Mouse (Mus musculus): Measurements from ENCODE around the gene Smpdl3b.
"Not testable (repeated sequence)": the region's sequence is repeated elsewhere in the genome, so short reads cannot be mapped to it uniquely, and the experiment has no call there.

The Smpdl3b gene

GRCm38 (mm10) chr4:132762602-132763001, 5.5 kb upstream of the Smpdl3b start:
- H3K27me3 ChIP-seq (ENCODE audit: control insufficient read depth, insufficient read depth, low read length, poor library complexity, severe bottlenecking): no peaks in the 10 kb centered on the region
- DNase-seq (ENCODE audit: low read depth, low spot score): no peak
- H3K36me3 ChIP-seq (ENCODE audit: control insufficient read depth, insufficient read depth, low read length, poor library complexity, severe bottlenecking): no peaks in the 10 kb centered on the region

GRCm38 (mm10) chr4:132760296-132760695, 3.2 kb upstream of the Smpdl3b start:
- H3K36me3 ChIP-seq (ENCODE audit: control insufficient read depth, insufficient read depth, low read length, poor library complexity, severe bottlenecking): no peaks in the 10 kb centered on the region
- no peak for DNase-seq (ENCODE audit: low read depth, low spot score)
- H3K27me3 ChIP-seq (ENCODE audit: control insufficient read depth, insufficient read depth, low read length, poor library complexity, severe bottlenecking): no peaks in the 10 kb centered on the region

- no peak for DNase-seq (ENCODE audit: low read depth, low spot score)
- no peaks in the 10 kb centered on the region for H3K27me3 ChIP-seq (ENCODE audit: control insufficient read depth, insufficient read depth, low read length, poor library complexity, severe bottlenecking)
- no peaks in the 10 kb centered on the region for H3K36me3 ChIP-seq (ENCODE audit: control insufficient read depth, insufficient read depth, low read length, poor library complexity, severe bottlenecking)
Observed at GRCm38 (mm10) chr4:132757633-132758351, 740 bp upstream of the Smpdl3b start.

- Histone ChIP-seq H3K27me3 (ENCODE audit: control insufficient read depth, insufficient read depth, low read length, poor library complexity, severe bottlenecking) (no peaks in the 10 kb centered on the region), H3K36me3 (ENCODE audit: control insufficient read depth, insufficient read depth, low read length, poor library complexity, severe bottlenecking) (no peaks in the 10 kb centered on the region)
- no peak for DNase-seq (ENCODE audit: low read depth, low spot score)
Observed at GRCm38 (mm10) chr4:132752992-132753391, 4.1 kb downstream of the Smpdl3b start.

- H3K27me3 ChIP-seq (ENCODE audit: control insufficient read depth, insufficient read depth, low read length, poor library complexity, severe bottlenecking): no peaks in the 10 kb centered on the region
- no peak for DNase-seq (ENCODE audit: low read depth, low spot score)
- H3K36me3 ChIP-seq (ENCODE audit: control insufficient read depth, insufficient read depth, low read length, poor library complexity, severe bottlenecking): no peaks in the 10 kb centered on the region
Observed at GRCm38 (mm10) chr4:132749258-132749982, 7.6 kb downstream of the Smpdl3b start.

GRCm38 (mm10) chr4:132748778-132749177, 8.3 kb downstream of the Smpdl3b start:
- no peak for DNase-seq (ENCODE audit: low read depth, low spot score)
- Histone ChIP-seq H3K36me3 (ENCODE audit: control insufficient read depth, insufficient read depth, low read length, poor library complexity, severe bottlenecking) (no peaks in the 10 kb centered on the region), H3K27me3 (ENCODE audit: control insufficient read depth, insufficient read depth, low read length, poor library complexity, severe bottlenecking) (no peaks in the 10 kb centered on the region)

- Histone ChIP-seq H3K27me3 (ENCODE audit: control insufficient read depth, insufficient read depth, low read length, poor library complexity, severe bottlenecking) (no peaks in the 10 kb centered on the region), H3K36me3 (ENCODE audit: control insufficient read depth, insufficient read depth, low read length, poor library complexity, severe bottlenecking) (no peaks in the 10 kb centered on the region)
- DNase-seq (ENCODE audit: low read depth, low spot score): peak; percentile 75
Observed at GRCm38 (mm10) chr4:132747664-132748259, 9.3 kb downstream of the Smpdl3b start.

GRCm38 (mm10) chr4:132746911-132747517, 10.0 kb downstream of the Smpdl3b start:
- H3K36me3 ChIP-seq (ENCODE audit: control insufficient read depth, insufficient read depth, low read length, poor library complexity, severe bottlenecking): no peaks in the 10 kb centered on the region
- no peaks in the 10 kb centered on the region for H3K27me3 ChIP-seq (ENCODE audit: control insufficient read depth, insufficient read depth, low read length, poor library complexity, severe bottlenecking)
- DNase-seq (ENCODE audit: low read depth, low spot score): peak; percentile 29

- Histone ChIP-seq H3K27me3 (ENCODE audit: control insufficient read depth, insufficient read depth, low read length, poor library complexity, severe bottlenecking) (no peaks in the 10 kb centered on the region), H3K36me3 (ENCODE audit: control insufficient read depth, insufficient read depth, low read length, poor library complexity, severe bottlenecking) (no peaks in the 10 kb centered on the region)
- DNase-seq (ENCODE audit: low read depth, low spot score): no peak
Observed at GRCm38 (mm10) chr4:132743992-132744911, 12.8 kb downstream of the Smpdl3b start.

- no peaks in the 10 kb centered on the region for H3K27me3 ChIP-seq (ENCODE audit: control insufficient read depth, insufficient read depth, low read length, poor library complexity, severe bottlenecking)
- DNase-seq (ENCODE audit: low read depth, low spot score): no peak
- H3K36me3 ChIP-seq (ENCODE audit: control insufficient read depth, insufficient read depth, low read length, poor library complexity, severe bottlenecking): no peaks in the 10 kb centered on the region
Observed at GRCm38 (mm10) chr4:132741491-132741890, 15.6 kb downstream of the Smpdl3b start.

GRCm38 (mm10) chr4:132737154-132737553, 19.9 kb downstream of the Smpdl3b start:
- DNase-seq (ENCODE audit: low read depth, low spot score); H3K36me3 ChIP-seq (ENCODE audit: control insufficient read depth, insufficient read depth, low read length, poor library complexity, severe bottlenecking); H3K27me3 ChIP-seq (ENCODE audit: control insufficient read depth, insufficient read depth, low read length, poor library complexity, severe bottlenecking): not testable (repeated sequence)

- DNase-seq (ENCODE audit: low read depth, low spot score): peak; percentile 28
- H3K36me3 ChIP-seq (ENCODE audit: control insufficient read depth, insufficient read depth, low read length, poor library complexity, severe bottlenecking): no peaks in the 10 kb centered on the region
- no peaks in the 10 kb centered on the region for H3K27me3 ChIP-seq (ENCODE audit: control insufficient read depth, insufficient read depth, low read length, poor library complexity, severe bottlenecking)
Observed at GRCm38 (mm10) chr4:132735894-132736293, 21.2 kb downstream of the Smpdl3b start.

GRCm38 (mm10) chr4:132735389-132735788, 21.7 kb downstream of the Smpdl3b start:
- Histone ChIP-seq H3K36me3 (ENCODE audit: control insufficient read depth, insufficient read depth, low read length, poor library complexity, severe bottlenecking) (no peaks in the 10 kb centered on the region), H3K27me3 (ENCODE audit: control insufficient read depth, insufficient read depth, low read length, poor library complexity, severe bottlenecking) (no peaks in the 10 kb centered on the region)
- DNase-seq (ENCODE audit: low read depth, low spot score): no peak

- no peak for DNase-seq (ENCODE audit: low read depth, low spot score)
- Histone ChIP-seq H3K27me3 (ENCODE audit: control insufficient read depth, insufficient read depth, low read length, poor library complexity, severe bottlenecking) (no peaks in the 10 kb centered on the region), H3K36me3 (ENCODE audit: control insufficient read depth, insufficient read depth, low read length, poor library complexity, severe bottlenecking) (no peaks in the 10 kb centered on the region)
Observed at GRCm38 (mm10) chr4:132734766-132735165, 22.3 kb downstream of the Smpdl3b start.
